Mouse (Mus musculus): ENCODE measurements around the gene Dnase2a. TPM values are rescaled to one million over a fixed set of nuclear protein-coding genes. Genes with fewer than 3 reads are reported as not detected.

Gene Dnase2a
- polyA plus RNA-seq, 1 experiment from 2014 or later, result 8.9 TPM

DNA sequence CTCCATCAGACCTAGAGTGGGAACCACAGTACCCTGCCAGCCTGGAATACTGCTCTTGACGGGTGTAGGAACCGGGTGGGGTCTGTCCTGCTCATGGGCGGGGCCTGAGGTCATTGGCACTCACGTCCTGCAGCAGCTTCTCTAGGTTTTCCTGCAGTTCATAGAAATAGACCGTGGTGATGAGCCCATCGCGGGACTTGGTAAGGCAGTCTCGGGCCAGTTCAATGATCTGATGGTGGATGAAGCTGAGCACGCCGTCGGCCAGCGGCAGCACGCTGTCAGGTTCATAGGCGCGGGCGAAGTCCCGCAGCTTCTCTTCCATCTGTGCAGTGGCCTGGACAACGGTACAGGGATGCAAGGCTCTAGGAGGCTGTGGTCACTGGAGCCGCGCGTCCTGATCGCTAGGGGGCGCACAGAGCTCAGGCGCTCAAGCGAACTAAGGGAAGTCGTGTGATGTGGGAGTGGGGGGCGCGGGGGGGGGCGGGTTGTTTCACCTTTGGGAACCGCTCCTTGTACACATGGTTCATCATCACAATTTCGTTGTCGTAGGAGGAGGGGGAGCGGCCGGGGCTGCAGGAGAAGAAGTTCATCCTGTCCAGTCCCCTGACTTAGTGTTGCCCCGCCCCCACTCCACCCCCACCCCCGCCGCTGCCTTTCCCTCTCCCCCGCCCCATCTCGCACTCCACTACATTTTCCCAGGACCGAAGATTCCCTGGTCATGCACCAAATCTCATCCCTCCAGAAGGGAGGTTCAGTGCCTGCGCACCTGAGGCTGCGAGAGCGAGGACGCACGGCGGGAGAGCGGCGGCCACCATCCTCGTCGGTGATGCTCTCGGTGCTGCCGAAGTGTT is 20.3 kb downstream of the Dnase2a start:
- TF ChIP-seq CTCF (IDR thresholded peaks at IDR 0.05; ENCODE audit: low read depth), result peak; percentile 82
- no peak overlapping the region for H3K9ac ChIP-seq (ENCODE audit: low read depth, low read length)
- no peaks in the 10 kb centered on the region for H3K36me3 ChIP-seq (ENCODE audit: control insufficient read depth, insufficient read depth)
- peak overlapping the region; percentile 24 for H3K4me3 ChIP-seq (ENCODE audit: low read depth, low read length)
- no peaks in the 10 kb centered on the region for H3K4me1 ChIP-seq (replicated peaks; ENCODE audit: control insufficient read depth, insufficient read depth, low read length)
- no peaks in the 10 kb centered on the region for H3K9me3 ChIP-seq (ENCODE audit: control insufficient read depth)
- peak overlapping the region; percentile 57 for H3K4me2 ChIP-seq (replicated peaks; ENCODE audit: low read depth)
- 0 out of 2 replicates have a peak, but pooled peaks have one; percentile 13 for ATAC-seq
- no peak overlapping the region for H3K27ac ChIP-seq (ENCODE audit: low read depth, low read length)
- peaks cover 40% of the 10 kb centered on the region for H3K27me3 ChIP-seq (replicated peaks; ENCODE audit: control insufficient read depth, insufficient read depth, low read length)
- WGBS, result 5% methylated on average over 44 of the region's 52 CpGs

DNA sequence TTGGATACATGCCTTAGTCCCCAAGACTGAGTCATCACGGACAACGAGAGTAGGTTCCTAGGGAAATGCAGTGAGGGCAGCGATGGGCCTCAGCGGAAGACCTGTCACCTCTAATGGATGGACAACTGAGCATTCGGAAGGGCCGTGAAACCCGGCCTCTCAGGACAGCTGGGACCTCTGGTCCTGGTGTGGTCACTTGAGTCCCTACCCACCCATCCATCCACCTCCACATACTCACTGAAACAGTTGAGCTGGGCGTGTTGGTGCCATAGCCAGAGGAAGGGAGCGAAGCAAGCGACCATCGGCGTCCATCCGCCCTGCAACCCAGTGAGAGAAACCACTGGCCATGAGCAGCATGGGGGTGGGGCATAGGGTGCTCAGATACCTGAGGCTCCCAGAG is 22.2 kb downstream of the Dnase2a start:
- H3K36me3 ChIP-seq (ENCODE audit: control insufficient read depth, insufficient read depth), result no peaks in the 10 kb centered on the region
- no peaks in the 10 kb centered on the region for H3K4me1 ChIP-seq (replicated peaks; ENCODE audit: control insufficient read depth, insufficient read depth, low read length)
- H3K4me2 ChIP-seq (replicated peaks; ENCODE audit: low read depth), result no peak overlapping the region
- peaks cover 58% of the 10 kb centered on the region for H3K27me3 ChIP-seq (replicated peaks; ENCODE audit: control insufficient read depth, insufficient read depth, low read length)
- 85% methylated on average over 13 of the region's 13 CpGs for WGBS
- H3K4me3 ChIP-seq (ENCODE audit: low read depth, low read length), result no peak overlapping the region
- no peak for TF ChIP-seq CTCF (IDR thresholded peaks at IDR 0.05; ENCODE audit: low read depth)
- no peak for ATAC-seq
- no peak overlapping the region for H3K9ac ChIP-seq (ENCODE audit: low read depth, low read length)
- no peak overlapping the region for H3K27ac ChIP-seq (ENCODE audit: low read depth, low read length)
- H3K9me3 ChIP-seq (ENCODE audit: control insufficient read depth), result no peaks in the 10 kb centered on the region

DNA sequence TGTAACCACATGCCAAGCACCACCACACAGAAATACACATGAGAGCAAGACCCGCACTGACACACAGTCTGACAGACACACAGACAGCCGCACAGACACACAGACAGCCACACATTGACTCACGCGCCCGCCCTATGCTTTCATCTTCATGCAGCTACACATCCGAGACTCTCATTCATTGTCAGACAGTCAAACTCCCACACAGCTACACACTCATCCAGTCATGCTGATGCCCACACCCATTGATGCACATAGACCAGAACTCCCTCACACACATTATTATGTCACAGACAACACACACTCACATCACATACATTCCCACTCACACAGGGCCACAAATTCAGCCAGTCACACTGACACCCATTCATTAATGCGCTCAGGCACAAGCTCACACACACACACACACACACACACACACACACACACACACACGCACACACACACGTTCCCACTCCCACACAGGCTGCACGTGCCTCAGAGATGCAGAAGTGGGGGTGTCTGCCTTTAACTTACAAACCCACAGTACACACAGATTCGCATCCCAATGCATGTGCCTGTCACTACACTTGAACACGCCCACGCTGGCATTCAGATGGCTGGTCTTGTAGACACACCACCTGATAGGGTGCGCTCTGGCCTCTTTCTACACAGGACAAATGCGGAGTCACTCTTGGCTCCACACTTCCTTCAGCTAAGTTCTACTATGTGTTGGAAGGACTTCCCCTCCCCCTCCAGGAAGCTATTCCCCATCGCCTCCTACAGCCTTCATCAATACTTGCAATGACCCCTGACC is 25.6 kb downstream of the Dnase2a start:
- Histone ChIP-seq H3K9me3 (ENCODE audit: control insufficient read depth) (no peaks in the 10 kb centered on the region), H3K4me3 (ENCODE audit: low read depth, low read length) (no peak overlapping the region), H3K4me1 (replicated peaks; ENCODE audit: control insufficient read depth, insufficient read depth, low read length) (no peaks in the 10 kb centered on the region), H3K9ac (ENCODE audit: low read depth, low read length) (no peak overlapping the region), H3K27me3 (replicated peaks; ENCODE audit: control insufficient read depth, insufficient read depth, low read length) (peaks cover 74% of the 10 kb centered on the region), H3K4me2 (replicated peaks; ENCODE audit: low read depth) (no peak overlapping the region), H3K27ac (ENCODE audit: low read depth, low read length) (no peak overlapping the region), H3K36me3 (ENCODE audit: control insufficient read depth, insufficient read depth) (no peaks in the 10 kb centered on the region)
- WGBS, result 76% methylated on average over 16 of the region's 16 CpGs
- ATAC-seq, result no peak
- TF ChIP-seq CTCF (IDR thresholded peaks at IDR 0.05; ENCODE audit: low read depth), result no peak

DNA sequence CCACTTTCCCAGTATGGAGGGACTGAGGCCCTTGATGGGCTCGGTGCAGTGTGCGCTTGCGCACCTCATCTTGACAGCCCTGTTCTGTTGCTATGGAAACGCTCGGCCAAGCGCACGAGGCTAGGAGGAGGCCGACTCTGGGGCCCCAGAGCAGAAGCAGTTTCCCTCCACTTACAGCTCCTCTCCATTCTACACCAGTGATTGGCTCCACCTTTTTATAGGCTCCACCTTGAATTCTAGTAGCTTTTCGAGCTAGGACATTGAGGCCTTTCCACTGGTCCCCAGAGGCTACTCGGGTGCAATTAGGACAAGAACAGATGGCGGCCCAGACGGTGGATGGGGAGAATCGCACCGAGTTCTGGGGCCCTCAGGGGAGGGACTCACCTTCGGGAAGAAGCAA is 26.5 kb downstream of the Dnase2a start:
- H3K36me3 ChIP-seq (ENCODE audit: control insufficient read depth, insufficient read depth), result no peaks in the 10 kb centered on the region
- H3K4me2 ChIP-seq (replicated peaks; ENCODE audit: low read depth), result no peak overlapping the region
- ATAC-seq, result no peak
- no peak for TF ChIP-seq CTCF (IDR thresholded peaks at IDR 0.05; ENCODE audit: low read depth)
- H3K27ac ChIP-seq (ENCODE audit: low read depth, low read length), result no peak overlapping the region
- no peak overlapping the region for H3K4me3 ChIP-seq (ENCODE audit: low read depth, low read length)
- no peaks in the 10 kb centered on the region for H3K9me3 ChIP-seq (ENCODE audit: control insufficient read depth)
- WGBS, result under 1% methylated on average over 15 of the region's 15 CpGs
- no peaks in the 10 kb centered on the region for H3K4me1 ChIP-seq (replicated peaks; ENCODE audit: control insufficient read depth, insufficient read depth, low read length)
- H3K9ac ChIP-seq (ENCODE audit: low read depth, low read length), result no peak overlapping the region
- peaks cover 71% of the 10 kb centered on the region for H3K27me3 ChIP-seq (replicated peaks; ENCODE audit: control insufficient read depth, insufficient read depth, low read length)

DNA sequence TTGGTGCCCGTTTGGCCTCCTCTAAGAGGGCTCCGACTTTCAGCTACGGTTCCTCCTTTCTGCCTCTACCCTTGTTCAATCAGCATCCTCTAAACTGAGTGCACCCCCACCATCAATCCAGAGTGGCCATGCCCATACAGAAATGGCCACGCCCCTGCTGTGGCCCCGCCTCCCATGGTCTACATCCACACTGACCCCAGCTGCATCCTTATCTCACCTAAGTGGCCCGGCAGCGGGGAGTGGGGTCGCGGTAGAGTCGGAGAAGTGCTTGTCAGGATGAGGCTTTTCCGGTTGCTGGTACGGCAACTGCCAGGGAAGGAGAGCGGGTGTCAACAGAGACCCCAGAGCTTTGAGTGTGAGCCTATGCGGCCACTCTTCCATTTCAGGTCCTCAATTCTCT is 27.1 kb downstream of the Dnase2a start:
- Histone ChIP-seq H3K9me3 (ENCODE audit: control insufficient read depth) (no peaks in the 10 kb centered on the region), H3K4me2 (replicated peaks; ENCODE audit: low read depth) (no peak overlapping the region), H3K9ac (ENCODE audit: low read depth, low read length) (no peak overlapping the region), H3K4me1 (replicated peaks; ENCODE audit: control insufficient read depth, insufficient read depth, low read length) (no peaks in the 10 kb centered on the region), H3K36me3 (ENCODE audit: control insufficient read depth, insufficient read depth) (no peaks in the 10 kb centered on the region), H3K27me3 (replicated peaks; ENCODE audit: control insufficient read depth, insufficient read depth, low read length) (peaks cover 66% of the 10 kb centered on the region), H3K4me3 (ENCODE audit: low read depth, low read length) (no peak overlapping the region), H3K27ac (ENCODE audit: low read depth, low read length) (no peak overlapping the region)
- TF ChIP-seq CTCF (IDR thresholded peaks at IDR 0.05; ENCODE audit: low read depth), result no peak
- WGBS, result 8% methylated on average over 14 of the region's 14 CpGs
- ATAC-seq, result peak; percentile 34; the same call in 1 of the 2 replicates
